Mouse (Mus musculus) heart, embryonic 10.5 days (tissue): ENCODE measurements around the gene Mup18. TPM values are rescaled to one million over a fixed set of nuclear protein-coding genes. Genes with fewer than 3 reads are reported as not detected.
"Not testable (repeated sequence)": the region's sequence is repeated elsewhere in the genome, so short reads cannot be mapped to it uniquely, and the experiment has no call there.

ENCODE experiments used
- DNase-seq: peaks from one replicate; pipeline ENCODE4 v3.0.0-alpha.2; 2017; ENCODE audit warnings: low spot score
- H3K27ac ChIP-seq: fragments of 300-500 bp; sonication (generic); 2 replicates; pipeline ENCODE4 v1.5.1; 2016; ENCODE audit warnings: mild to moderate bottlenecking
- H3K27me3 ChIP-seq: fragments of 300-500 bp; sonication (generic); 2 replicates; pipeline ENCODE4 v1.6.1; 2016; ENCODE audit warnings: mild to moderate bottlenecking; ENCODE audit not compliant: poor library complexity, insufficient read depth, severe bottlenecking
- H3K36me3 ChIP-seq: fragments of 300-500 bp; sonication (generic); 2 replicates; pipeline ENCODE4 v1.6.1; 2016; ENCODE audit warnings: mild to moderate bottlenecking, moderate library complexity
- H3K4me1 ChIP-seq: fragments of 300-500 bp; sonication (generic); 2 replicates; pipeline ENCODE4 v1.6.1; 2016; ENCODE audit warnings: mild to moderate bottlenecking
- H3K4me3 ChIP-seq: fragments of 300-500 bp; sonication (generic); 2 replicates; pipeline ENCODE4 v1.5.1; 2016; ENCODE audit warnings: mild to moderate bottlenecking, moderate library complexity
- H3K9me3 ChIP-seq: fragments of 300-500 bp; sonication (generic); 2 replicates; pipeline ENCODE4 v1.6.1; 2016; ENCODE audit warnings: mild to moderate bottlenecking, moderate library complexity
- WGBS: fragments of 180-500 bp; shearing (Covaris S2); methylation state at CpG from one replicate; pipeline ENCODE4 v1.1.7; 2016; 5-methylcytosine and 5-hydroxymethylcytosine counted together
- polyA plus RNA-seq: library from polyadenylated mRNA; unstranded; fragments of >200 nt; fragmentation: Nextera tagmentation; extraction: Ambion mirVana; gene quantifications from 2 replicates; pipeline ENCODE4 v1.2.1, GENCODE M21; 2016

The Mup18 gene
- not detected in 2 replicates for polyA plus RNA-seq

DNA sequence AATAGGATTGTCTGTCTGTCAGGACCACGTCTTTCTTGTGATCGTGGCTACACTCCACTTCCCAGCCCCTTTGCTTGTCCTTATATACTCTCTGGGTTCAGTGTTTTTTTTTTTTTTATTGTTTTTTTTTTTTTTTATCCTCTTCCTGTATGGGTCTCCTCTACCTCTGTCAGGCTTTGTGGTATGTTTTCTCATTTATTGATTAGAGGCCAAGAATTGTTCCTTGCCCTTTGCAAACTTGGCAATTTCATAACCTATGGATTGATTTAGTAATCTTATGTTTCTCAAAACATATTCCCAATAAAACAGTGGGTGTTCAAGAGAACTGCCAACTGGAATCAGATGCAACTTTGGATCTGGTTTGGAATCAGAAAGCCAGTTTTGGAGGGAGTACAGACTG is at the start of gene Mup18:
Mup18 (minus strand) TSS at position 101 of the 400 bp plus-strand sequence.
- H3K27ac ChIP-seq, H3K9me3 ChIP-seq, H3K36me3 ChIP-seq, H3K4me1 ChIP-seq, H3K4me3 ChIP-seq, DNase-seq, H3K27me3 ChIP-seq: not testable (repeated sequence)
- 78% methylated on average over 2 of the region's 2 CpGs for WGBS

DNA sequence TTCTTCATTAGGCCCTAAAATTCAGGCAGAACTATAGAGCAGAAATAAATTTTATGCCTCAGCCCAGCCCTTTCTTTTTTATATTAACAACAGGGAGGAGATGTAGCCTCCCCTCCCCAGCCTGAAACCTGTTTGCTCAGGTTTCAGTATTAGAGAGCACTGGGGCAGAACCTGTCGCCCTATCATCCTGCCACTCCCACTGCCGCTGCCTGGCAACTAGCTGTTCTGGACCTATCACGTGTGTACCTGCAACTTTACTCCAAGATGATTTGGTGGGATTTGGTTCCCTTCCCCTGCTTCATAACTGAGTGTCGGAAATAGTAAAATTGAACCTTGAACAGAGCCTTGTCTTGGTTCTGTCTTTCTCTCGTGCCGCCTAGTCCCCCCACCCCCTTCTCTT is 40.4 kb upstream of the Mup18 start:
- H3K4me1 ChIP-seq, H3K27me3 ChIP-seq, DNase-seq, H3K9me3 ChIP-seq, H3K4me3 ChIP-seq, H3K36me3 ChIP-seq, H3K27ac ChIP-seq: not testable (repeated sequence)
- 87% methylated on average over 6 of the region's 6 CpGs for WGBS

Other genes with a start within 250 kb of the Mup18 start
- not detected in 2 replicates for gene Mup15, start 234.4 kb downstream of the Mup18 start, polyA plus RNA-seq
- not detected in 2 replicates for gene Mup16, start 154.6 kb downstream of the Mup18 start, polyA plus RNA-seq
- gene Mup17, start 78.3 kb downstream of the Mup18 start, polyA plus RNA-seq: not detected in 2 replicates
- gene Mup19, start 108.1 kb upstream of the Mup18 start, polyA plus RNA-seq: not detected in 2 replicates
- gene Mup5, start 161.1 kb upstream of the Mup18 start, polyA plus RNA-seq: not detected in 2 replicates